Mouse (Mus musculus): ENCODE data around the gene Inava.

The Inava gene

GRCm38 (mm10) chr1:136233892-136234594 lies at the start of gene Inava:
TSS of gene Inava (minus strand) at chr1:136234264.
- DNase-seq = peak; percentile 26 to 30

GRCm38 (mm10) chr1:136277366-136277765 lies 43.3 kb upstream of the Inava start:
- DNase-seq = no peak

DNA sequence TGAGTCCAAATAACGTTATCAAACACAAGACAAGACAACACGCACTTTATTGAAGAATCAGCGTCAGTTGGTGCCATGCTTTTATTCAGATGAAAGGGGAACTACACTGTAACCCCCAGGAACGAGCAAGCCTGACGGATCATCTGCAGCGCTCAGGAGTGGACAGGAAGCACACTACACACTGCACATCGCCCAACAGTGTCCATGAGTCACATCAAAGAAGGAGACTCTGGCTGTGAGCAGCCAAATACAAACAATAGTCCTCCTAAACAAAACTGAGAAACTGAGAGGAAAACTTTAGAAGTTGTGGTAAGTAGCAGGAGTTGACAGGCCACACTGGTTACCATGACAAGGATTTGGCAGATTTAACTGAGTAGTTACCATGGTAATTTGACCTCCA lies 34.2 kb upstream of the Inava start:
- DNase-seq = no peak

DNA sequence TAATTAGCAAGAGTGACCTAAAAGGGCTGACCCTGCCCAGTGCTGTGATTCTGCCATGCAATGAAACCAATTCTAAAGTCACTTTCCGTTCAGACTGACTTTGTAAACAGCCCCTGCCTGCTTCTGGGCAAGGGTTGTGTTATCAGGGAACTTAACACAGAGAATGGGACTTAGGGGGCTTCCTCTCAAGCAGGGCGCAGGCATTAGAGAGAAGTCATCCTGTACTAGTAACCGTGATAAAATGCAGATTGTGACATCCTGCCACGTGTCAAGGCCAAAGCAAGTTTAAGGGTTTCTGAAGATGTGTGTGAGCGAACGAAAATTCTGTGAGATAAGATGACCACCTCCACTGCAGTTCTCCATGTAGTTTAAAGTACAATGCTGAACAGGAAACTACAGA lies 32.1 kb upstream of the Inava start:
- DNase-seq = no peak

- DNase-seq = no peak
Observed at GRCm38 (mm10) chr1:136263355-136263754, 29.3 kb upstream of the Inava start.

- no peak for DNase-seq
Observed at GRCm38 (mm10) chr1:136260635-136261238, 26.7 kb upstream of the Inava start, which contains the start of gene Gpr25. TSS of gene Gpr25 (minus strand) at chr1:136260873.

- peak; percentile 85 to 94 for DNase-seq
Observed at GRCm38 (mm10) chr1:136259893-136260634, 26.0 kb upstream of the Inava start.

DNA sequence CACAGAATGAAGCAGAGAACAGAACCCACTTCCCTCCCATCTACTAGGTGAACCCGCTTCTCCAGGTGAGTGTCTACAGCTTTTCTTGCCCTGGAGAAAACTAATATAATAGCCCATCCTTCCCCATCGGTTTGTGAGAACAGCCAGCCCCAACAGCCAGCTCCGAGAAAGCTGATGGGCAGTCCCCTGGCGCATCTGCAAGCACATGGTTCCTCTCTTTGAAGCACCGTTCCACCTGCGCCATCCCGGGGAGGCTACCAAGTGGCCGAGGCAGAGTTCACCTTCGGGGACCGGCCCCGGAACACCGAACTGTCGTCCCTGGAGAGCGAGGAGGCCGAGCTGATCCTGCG lies 25.5 kb upstream of the Inava start:
- DNase-seq = no peak

DNA sequence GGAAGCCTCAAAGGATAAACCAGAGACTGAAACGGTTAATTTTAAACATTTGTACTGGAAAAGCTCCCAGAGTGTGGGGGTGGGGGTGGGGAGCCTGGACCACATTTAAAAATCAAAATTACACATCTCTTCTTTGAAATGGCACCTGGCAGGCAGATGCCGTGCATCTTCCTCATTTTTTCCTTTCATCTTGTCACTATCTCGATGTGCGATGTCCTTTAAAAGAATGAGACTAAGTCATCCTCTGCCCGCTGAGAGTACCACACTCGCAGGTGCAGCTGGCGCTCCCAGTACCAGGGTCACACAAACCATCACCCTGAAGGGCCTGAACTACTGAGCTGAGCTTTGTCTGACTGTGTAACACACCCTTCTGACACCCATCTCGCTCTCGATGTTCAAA lies 24.4 kb upstream of the Inava start:
- DNase-seq = no peak

DNA sequence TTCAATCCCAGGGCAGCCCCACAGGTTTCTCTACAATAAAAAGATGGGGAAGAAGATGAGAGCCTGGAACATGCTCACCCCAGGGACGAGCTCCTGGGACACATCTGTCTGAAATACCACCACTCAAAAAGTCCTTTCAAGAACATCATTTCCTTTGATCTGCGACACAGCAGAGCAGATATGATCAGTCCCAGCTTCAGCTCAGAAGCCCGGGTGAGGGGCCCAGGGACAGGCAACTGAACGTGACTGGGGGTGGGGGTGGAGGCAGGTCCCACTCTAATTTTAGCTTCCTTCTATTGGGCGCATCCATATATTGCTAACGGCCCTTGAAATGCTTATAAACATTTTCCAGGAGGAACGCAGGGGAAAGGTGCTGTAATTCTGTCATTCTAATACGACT lies 21.6 kb upstream of the Inava start:
- DNase-seq = no peak

- no peak for DNase-seq
Observed at GRCm38 (mm10) chr1:136255174-136255573, 21.1 kb upstream of the Inava start.

DNA sequence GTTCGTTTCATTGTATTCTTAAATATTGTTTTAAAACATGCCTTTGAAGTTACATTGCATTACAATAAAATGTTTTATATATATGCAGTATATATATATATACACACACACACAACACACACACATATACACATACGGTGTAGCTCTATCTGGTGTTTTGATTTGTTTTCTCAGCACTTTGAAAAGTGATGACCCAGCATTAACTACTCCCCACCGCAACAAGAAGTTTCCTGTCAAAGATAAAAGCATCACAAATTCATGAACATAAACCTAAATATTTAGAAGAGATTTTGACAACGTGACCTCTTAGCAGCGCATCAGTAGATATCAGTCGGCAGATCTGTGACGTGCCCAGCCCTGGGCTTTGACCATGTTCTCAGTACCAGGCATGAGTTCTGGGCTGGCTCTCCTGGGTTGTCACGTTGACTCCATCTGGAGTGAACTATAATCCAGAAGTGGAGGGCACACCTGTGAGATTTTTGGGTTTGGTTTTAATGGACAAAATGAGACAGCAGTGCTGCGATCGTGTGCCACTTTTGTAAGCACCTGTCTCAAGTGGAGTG lies 20.5 kb upstream of the Inava start:
- DNase-seq = no peak

DNA sequence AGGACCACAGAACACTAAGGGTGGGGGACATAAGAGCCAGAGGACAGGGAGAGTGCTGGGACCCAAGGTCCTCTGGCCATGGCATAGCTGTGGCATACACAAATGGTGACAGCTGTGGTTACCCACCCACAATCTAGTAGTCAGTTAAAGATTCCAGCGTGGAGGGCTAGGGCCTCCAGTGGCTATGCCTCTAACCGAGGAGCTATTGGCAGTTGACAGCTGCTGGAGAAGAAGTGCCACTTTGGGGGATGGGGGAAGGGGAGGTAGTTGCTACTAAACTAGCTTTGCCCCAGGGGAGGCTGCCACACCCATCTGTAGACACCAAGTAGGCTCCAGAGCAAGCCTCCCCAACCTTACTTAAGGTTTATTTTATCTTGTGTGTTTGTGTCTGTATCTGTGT lies 19.4 kb upstream of the Inava start:
- no peak for DNase-seq

- no peak for DNase-seq
Observed at GRCm38 (mm10) chr1:136249662-136250061, 15.6 kb upstream of the Inava start.

- DNase-seq = no peak
Observed at GRCm38 (mm10) chr1:136247393-136247792, 13.3 kb upstream of the Inava start.

DNA sequence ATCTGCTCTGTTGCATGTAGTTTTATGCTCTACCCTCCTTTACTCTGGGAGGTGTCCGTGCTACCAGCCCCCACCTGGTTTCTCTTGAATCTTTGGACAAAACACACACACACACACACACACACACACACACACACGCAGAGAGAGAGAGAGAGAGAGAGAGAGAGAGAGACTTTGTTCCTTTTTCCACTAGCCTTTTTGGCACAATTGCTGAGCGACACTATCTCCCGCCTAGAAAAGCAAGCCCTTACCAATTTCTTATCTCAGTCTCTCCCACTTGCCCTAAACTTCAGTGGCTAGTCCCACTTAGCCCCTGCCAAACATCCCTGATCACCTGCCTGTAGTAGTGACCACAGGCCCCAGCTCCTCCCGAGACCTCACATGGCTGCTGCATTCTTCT lies 10.4 kb upstream of the Inava start:
- DNase-seq = no peak

GRCm38 (mm10) chr1:136241801-136242200 lies 7.7 kb upstream of the Inava start:
- DNase-seq = no peak

DNA sequence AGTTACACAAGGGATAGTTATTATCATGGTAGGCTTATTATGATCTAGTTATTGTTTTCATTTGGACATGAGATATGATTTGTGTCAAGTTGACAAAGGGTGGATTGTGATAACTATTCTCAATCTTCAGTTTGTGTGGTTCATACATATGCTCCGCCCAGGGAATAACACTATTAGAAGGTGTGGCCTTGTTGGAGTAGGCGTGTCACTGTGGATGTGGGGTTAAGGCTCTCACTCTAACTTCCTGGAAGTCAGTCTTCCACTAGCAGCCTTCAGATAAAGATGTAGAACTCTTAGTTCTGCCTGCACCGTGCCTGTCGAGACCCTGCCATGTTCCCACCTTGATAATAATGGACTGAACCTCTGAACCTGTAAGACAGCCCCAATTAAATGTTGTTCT lies 4.4 kb upstream of the Inava start:
- DNase-seq = no peak

DNA sequence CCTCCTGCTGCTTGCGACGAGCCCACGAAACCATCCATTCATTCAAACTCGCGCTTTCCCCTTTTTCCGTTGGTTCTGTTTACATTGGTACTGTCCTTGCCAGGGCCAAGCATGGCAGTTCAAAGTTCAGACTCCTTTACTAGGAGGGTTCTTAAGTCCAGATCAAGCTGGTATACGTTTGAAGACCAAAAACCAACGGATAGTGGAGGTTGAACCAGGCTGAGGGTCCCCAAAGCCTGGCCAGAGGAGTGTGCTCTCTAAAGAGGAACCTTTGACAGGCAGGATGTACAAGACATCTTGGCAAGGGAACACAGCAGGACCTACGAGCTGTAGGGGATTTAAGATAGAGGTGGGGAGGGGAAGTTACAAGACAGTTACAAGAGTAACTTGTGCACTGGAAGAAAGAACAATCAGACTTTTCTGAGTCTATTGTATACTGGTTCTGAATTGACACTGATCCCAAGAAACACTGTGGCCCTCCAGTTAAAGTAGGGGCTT lies 580 bp upstream of the Inava start:
- no peak for DNase-seq

DNA sequence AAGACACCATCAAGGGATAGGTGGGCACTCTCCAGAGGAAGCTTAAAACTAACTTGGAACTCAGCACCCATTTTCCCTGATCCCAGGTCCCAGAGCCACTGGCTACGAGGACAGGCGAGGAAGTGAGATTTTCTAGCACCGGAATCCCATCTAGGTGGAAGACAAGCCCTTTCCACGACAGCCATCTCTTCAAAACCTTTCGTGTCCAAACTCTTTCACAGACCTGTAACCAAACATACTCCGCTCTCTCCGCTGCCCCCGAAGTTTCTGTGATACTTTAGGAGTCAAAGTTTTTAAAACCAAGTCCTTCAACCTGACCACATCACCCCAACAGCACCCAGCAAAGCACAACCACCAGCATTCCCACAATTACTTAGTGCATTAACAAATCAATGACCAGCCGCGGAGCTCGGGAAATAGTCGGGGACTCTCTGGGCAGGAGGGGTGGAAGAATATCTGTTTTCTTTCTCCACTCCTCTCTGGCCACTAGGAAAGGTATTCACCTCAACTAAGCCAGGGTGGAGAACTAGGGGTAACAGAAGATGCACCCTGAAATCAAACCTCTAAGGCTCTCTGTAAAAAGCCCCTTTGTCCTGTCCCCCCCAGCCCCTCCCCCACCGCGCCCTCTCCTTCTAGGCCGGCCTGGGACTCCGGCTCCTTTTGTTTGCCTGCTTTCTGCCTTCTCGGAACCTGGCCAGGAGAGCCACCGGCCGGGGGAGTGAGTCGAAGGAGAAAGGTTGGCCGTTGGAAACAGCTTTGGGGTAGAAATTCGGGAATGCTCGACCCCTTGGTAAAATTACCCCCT lies 876 bp downstream of the Inava start:
- DNase-seq = no peak

DNA sequence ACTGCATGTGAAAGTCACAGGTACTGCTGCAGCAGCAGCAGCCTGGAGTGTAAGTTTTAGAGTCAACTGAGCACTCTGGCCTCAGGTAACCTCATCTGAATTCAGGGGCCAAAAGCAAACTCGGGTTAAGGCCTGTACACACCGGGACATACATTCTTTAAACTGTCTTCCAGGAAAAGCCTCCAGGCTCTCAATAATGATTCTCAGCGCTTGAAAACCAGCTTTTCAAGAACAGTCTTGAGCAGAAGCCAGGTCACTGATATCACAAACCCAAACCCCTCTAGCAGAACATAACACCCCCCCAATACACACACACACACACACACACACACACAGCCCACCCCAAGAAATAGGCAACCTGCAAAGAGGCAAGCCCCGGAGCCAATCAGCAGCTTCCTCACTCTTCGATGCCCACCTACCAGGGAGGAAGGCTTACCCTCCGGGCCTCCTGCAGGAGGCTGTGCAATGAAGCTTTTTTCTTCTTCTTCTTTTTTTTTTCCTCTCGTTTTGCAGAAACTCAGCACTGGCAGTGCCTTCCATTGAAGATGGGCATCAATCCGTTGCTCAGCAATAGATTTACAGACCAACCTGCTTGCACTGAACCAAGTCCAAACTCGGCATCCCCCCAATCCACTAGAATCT lies 1.7 kb downstream of the Inava start:
- DNase-seq = no peak

DNA sequence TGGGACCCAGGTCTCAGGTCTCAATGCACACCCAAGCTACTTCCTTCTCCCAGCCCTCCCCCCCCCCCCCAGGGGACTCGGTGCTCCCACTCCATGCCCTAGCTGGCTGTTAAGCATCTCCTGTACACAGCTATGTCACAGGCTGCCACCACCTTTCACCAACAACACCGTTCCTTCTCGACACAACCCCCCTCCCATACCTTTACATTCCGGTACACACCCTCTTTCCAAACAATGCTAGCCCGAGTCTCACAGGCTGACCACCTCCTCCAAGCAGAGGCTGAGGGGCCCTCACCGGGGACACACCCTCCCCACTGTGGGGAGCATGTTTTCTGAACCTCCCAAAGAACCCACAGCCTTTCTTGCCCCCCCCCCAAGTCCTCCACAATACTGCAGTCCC lies 2.5 kb downstream of the Inava start:
- DNase-seq = no peak
